Mouse (Mus musculus) gastrocnemius, postnatal 4 days (tissue): ENCODE data around the gene Atp6ap2. TPM values are rescaled to one million over a fixed set of nuclear protein-coding genes. Genes with fewer than 3 reads are reported as not detected.

Experiments used
- total RNA-seq, 2 experiments: library from RNA; stranded (reverse); gene quantifications; 2 replicates each; pipeline ENCODE4 v1.2.3; 2021

Gene Atp6ap2
- total RNA-seq, 2 experiments from 2014 or later, result 20.8 to 21.4 TPM

Other genes starting within 250 kb of the Atp6ap2 start
- 10 to 100 TPM in 1 of 2 experiments, 1 to 10 TPM in 1; 9.6 to 13.7 TPM for gene 1810030O07Rik, start 85.9 kb downstream of the Atp6ap2 start, total RNA-seq
- 10 to 100 TPM; 34.6 to 37.7 TPM for gene Med14, start 174.3 kb downstream of the Atp6ap2 start, total RNA-seq